Mouse (Mus musculus): ENCODE measurements around the gene Gm43517. TPM values are rescaled to one million over a fixed set of nuclear protein-coding genes. Genes with fewer than 3 reads are reported as not detected.

Gm43517 gene
- not detected in 2 replicates for polyA plus RNA-seq (2015; fragmentation: Nextera tagmentation; extraction: Ambion mirVana)

DNA sequence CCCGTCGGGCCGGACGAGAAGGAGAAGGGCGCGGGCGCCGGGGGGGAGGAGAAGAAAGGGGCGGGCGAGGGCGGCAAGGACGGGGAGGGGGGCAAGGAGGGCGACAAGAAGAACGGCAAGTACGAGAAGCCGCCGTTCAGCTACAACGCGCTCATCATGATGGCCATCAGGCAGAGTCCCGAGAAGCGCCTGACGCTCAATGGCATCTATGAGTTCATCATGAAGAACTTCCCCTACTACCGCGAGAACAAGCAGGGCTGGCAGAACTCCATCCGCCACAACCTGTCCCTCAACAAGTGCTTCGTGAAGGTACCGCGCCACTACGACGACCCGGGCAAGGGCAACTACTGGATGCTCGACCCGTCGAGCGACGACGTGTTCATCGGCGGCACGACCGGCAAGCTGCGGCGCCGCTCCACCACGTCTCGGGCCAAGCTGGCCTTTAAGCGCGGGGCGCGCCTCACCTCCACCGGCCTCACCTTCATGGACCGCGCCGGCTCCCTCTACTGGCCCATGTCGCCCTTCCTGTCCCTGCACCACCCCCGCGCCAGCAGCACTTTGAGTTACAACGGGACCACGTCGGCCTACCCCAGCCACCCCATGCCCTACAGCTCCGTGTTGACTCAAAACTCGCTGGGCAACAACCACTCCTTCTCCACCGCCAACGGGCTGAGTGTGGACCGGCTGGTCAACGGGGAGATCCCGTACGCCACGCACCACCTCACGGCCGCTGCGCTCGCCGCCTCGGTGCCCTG is at the start of gene Gm43517:
Gene Gm43517, plus strand, starts transcription at position 299 of the 755 bp plus-strand sequence.

DNA sequence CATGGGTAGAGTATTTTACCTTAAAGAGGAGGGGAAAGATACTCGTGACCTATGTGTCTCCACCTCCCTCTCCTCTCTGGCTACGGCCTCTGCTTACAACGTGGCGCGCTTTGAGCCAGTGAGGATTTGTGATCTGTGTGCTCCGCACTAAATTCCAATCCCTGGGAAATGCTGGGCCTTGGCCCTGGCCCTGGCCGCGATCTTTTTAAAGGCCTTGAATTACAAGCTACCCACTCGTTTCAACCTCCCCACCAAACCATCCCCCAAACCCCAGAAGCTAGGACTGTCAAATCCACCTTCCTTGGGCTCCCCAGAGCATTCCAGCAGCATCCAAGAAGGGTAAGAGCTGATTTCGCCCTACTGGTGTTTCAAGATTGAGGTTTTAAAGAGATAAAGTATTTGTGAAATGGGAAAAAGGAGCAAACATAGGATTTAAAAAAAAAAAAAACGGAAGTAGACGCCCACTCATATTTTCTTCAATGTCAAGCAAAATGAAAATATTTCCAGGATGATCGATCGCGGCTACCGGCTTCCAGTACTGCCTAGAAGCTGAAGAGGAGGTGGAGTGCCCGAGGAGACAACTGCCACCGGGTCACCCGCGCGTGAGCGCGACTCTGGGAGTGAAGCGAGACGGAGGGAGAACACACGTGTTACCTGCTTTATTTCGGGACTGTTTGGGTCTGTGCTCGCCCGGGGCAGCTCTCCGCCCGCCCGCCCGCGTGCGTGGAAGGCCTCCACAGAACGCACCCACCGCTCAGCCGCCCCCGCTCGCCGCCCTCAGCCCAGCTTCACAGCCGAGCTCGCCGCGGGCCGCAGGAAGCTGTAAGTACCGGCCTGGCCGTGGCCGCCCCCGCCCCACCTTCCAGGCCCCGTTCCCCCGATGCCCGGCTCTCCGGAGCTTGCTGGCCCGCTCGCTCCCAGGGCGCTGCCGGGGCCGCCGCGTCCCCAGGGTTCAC is 2.1 kb upstream of the Gm43517 start, which contains the start of gene Foxg1:
Gene Foxg1, plus strand, starts transcription at position 96 of the 956 bp plus-strand sequence.

Other genes with a start within 250 kb of the Gm43517 start
- gene Foxg1, start 2.5 kb upstream of the Gm43517 start, polyA plus RNA-seq (2015; fragmentation: Nextera tagmentation; extraction: Ambion mirVana), result not detected in 2 replicates

Measured in urinary bladder, postnatal 0 days (tissue).